Mouse (Mus musculus) heart, adult 2 months (tissue): ENCODE results near the gene Uqcr10. TPM values are rescaled to one million over a fixed set of nuclear protein-coding genes. Genes with fewer than 3 reads are reported as not detected.

Experiments
- DNase-seq, 2 experiments: peaks; one replicate each; pipeline ENCODE4 v3.0.0; 2021
- H3K27ac ChIP-seq: fragments of 200-600 bp; 2 replicates; pipeline ENCODE4 v1.8.1; 2022
- H3K27me3 ChIP-seq: fragments of 200-500 bp; 2 replicates; pipeline ENCODE4 v1.6.1; 2012; ENCODE audit warnings: mild to moderate bottlenecking, low read length, inconsistent platforms, mixed read lengths; ENCODE audit not compliant: control insufficient read depth, insufficient read depth
- H3K36me3 ChIP-seq: fragments of 200-500 bp; 2 replicates; pipeline ENCODE4 v1.6.1; 2012; ENCODE audit warnings: low read length, inconsistent platforms; ENCODE audit not compliant: control insufficient read depth, insufficient read depth
- H3K4me1 ChIP-seq: fragments of 200-500 bp; 2 replicates; pipeline ENCODE4 v1.6.1; 2011; ENCODE audit warnings: low read length; ENCODE audit not compliant: control insufficient read depth, insufficient read depth
- H3K4me3 ChIP-seq: fragments of 200-600 bp; 2 replicates; pipeline ENCODE4 v1.8.1; 2022
- H3K79me2 ChIP-seq: fragments of 200-500 bp; replicated peaks from 2 replicates; pipeline ENCODE4 v1.6.1; 2012; ENCODE audit warnings: mild to moderate bottlenecking, inconsistent platforms, low read length, moderate library complexity, mixed read lengths; ENCODE audit not compliant: control insufficient read depth, insufficient read depth
- H3K9ac ChIP-seq: fragments of 200-500 bp; 2 replicates; pipeline ENCODE4 v1.6.1; 2012; ENCODE audit warnings: low read depth, mild to moderate bottlenecking, control low read depth, inconsistent platforms, low read length, mixed read lengths
- CTCF ChIP-seq: fragments of 200-600 bp; IDR thresholded peaks from 2 replicates; pipeline ENCODE4 v1.8.1; 2022; ENCODE audit warnings: antibody characterized with exemption, mild to moderate bottlenecking, moderate library complexity
- EP300 ChIP-seq: fragments of 200-500 bp; IDR thresholded peaks from 2 replicates; pipeline ENCODE4 v1.6.1; 2011; ENCODE audit warnings: low read depth, low read length, control low read depth; ENCODE audit not compliant: insufficient read depth
- POLR2A ChIP-seq: fragments of 200-500 bp; IDR thresholded peaks from 2 replicates; pipeline ENCODE4 v1.6.1; 2011; ENCODE audit warnings: mild to moderate bottlenecking, low read depth, low read length, control low read depth; ENCODE audit not compliant: insufficient read depth
- WGBS: fragments of 180-500 bp; shearing (Covaris S2); methylation state at CpG from one replicate; pipeline ENCODE4 v1.1.7; 2018; 5-methylcytosine and 5-hydroxymethylcytosine counted together
- intact Hi-C: fragments of 180-260 bp; cut with DNase I; formaldehyde crosslinking; loops from one replicate; pipeline ENCODE4 v1.15.1; 2025
- long read RNA-seq: library from polyadenylated mRNA; stranded (forward); transcript quantifications from one replicate; pipeline ENCODE4 v2.0.0, GENCODE M21; 2021
- polyA plus RNA-seq: library from polyadenylated mRNA; depleted of rRNA; stranded (reverse); fragments of >200 nt; gene quantifications from 2 replicates; pipeline ENCODE4 v1.2.3, GENCODE M21; 2012; rRNA removed
- total RNA-seq, 2 experiments: library from RNA; stranded (reverse); gene quantifications; 2 replicates each; pipeline ENCODE4 v1.2.3; 2021

Uqcr10 gene
- total RNA-seq, result 1,000 to 10,000 TPM; 1,404 to 1,617 TPM
- polyA plus RNA-seq, result 2,007 and 2,149 TPM in 2 replicates
- long read RNA-seq, transcript Uqcr10-201 (2 exons, 434 nt), result major isoform, 710 of 747 reads
- long read RNA-seq, transcript Uqcr10-203 (3 exons, 510 nt), result minor isoform, 8 of 747 reads
- long read RNA-seq, partial matches to known transcripts, result 15 of 747 reads
- long read RNA-seq, other reads (novel, unspliced or antisense), result 10 of 747 reads

DNA sequence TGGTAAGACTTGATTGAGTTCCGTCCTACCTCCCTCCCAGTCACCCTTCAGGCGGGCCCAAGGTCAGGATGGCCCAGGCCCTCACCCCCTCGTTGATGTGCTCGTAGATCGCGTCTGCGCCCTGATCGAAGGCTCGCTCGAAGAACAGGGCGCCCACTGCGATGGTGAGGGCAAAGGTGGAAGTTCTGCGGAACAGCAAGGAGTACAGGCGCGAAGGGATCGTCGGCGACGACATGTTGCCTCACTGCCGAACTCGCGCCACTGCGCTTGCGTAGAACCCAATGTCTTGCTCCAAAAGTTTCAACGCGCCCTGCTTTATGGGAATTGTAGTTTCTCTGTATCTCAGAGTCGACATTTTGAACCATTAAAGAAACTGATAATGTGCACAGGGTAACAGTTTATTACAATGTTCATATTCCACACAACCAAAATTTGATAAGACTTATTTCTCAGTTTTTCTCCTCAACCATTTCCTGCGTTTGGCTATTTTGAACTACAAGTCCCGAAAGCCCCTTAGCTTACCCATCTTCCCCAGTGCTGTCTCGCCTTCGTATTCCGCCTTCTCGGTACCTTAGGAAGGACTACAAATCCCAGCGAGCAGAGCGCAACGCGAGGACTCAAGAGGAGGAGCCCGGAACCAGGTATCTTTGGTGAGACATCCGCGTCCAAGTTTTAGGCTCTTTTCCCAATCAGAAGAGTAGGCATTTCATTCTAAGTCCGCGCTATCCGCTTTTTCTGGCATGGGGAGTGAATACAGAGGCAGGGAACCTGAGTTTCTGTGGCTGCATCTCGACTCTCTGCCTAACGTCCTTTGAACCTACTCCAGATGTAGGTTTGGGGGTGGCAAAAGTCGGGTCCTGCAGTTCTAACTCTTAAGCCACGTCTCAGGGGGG lies at the start of gene Uqcr10, which contains the start of gene Zmat5:
Uqcr10 (minus strand) TSS at position 271 of the 893 bp plus-strand sequence.
Zmat5 (plus strand) TSS at position 607 of the 893 bp plus-strand sequence.
- WGBS, result under 1% methylated on average over 47 of the region's 47 CpGs
- DNase-seq, result peak; percentile 92 to 93
- intact Hi-C loops, result loop anchor here (5.0 kb wide), 2 partner anchors 112 to 197 kb away; partner anchors contain the start of gene Mtmr3
- Histone ChIP-seq H3K4me3 (peak within 1 kb of the TSS; percentile 86), H3K4me1 (no peaks in the 10 kb centered on the region; the same call in 1 of the 2 replicates), H3K36me3 (peaks cover 5% of the 10 kb centered on the region), H3K27ac (peak within 1 kb of the TSS; percentile 96), H3K79me2 (no peaks in the 10 kb centered on the region; the same call in 1 of the 2 replicates), H3K9ac (peak within 1 kb of the TSS; percentile 87), H3K27me3 (no peaks in the 10 kb centered on the region)
- TF ChIP-seq EP300 (peak; percentile 51), POLR2A (peak; percentile 99), CTCF (no peak)

DNA sequence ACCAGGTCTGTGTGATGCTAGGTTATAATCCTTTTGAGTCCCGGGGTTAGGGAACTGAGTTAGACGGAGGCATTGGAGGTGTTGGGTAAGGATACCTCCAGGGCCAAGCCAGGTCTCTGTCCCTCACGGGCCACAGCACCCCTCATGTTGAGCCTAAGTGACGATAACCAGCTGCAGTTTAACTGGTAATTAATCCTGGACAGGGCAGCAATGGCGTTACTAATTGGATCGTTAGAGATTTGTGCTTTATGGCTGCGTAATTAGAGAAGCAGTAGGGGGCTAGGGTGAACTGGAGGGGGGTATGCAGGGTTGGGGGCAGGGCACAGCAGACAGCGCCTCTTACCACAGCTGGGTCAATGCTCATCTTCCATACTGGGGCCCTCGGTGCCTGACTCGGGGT lies 48.7 kb upstream of the Uqcr10 start:
- no peak for DNase-seq
- WGBS, result 52% methylated on average over 10 of the region's 10 CpGs
- H3K27ac ChIP-seq, result no peak overlapping the region
- H3K9ac ChIP-seq, result no peak overlapping the region
- TF ChIP-seq POLR2A (no peak), CTCF (no peak), EP300 (no peak)
- H3K36me3 ChIP-seq, result no peaks in the 10 kb centered on the region
- no peaks in the 10 kb centered on the region for H3K79me2 ChIP-seq
- H3K4me1 ChIP-seq, result no peaks in the 10 kb centered on the region
- intact Hi-C loops, result no loop called here
- peaks cover 6% of the 10 kb centered on the region; the same call in 1 of the 2 replicates for H3K27me3 ChIP-seq
- no peak overlapping the region for H3K4me3 ChIP-seq

DNA sequence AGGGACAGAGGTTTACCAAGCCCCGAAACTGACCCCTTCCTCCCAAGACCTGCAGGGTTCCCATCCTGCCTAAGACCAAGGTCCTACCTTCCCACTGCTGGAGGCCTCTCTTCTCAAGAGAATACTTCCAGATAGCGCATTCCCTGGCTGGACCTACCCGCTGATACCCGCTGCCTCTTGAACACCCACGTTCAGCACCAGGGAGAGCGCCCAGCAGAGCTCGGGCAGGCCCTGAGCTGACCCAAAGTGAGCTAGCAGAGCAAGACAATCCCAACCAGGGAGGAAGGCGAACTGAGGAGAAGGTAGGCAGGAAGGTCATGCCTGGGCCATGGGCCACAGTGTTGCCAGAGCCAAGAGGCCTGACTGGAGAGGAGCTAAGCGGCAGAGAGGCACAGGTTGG lies 46.1 kb upstream of the Uqcr10 start:
- Histone ChIP-seq H3K79me2 (no peaks in the 10 kb centered on the region), H3K36me3 (no peaks in the 10 kb centered on the region), H3K4me3 (no peak overlapping the region), H3K9ac (no peak overlapping the region), H3K27me3 (peaks cover 17% of the 10 kb centered on the region), H3K4me1 (no peaks in the 10 kb centered on the region), H3K27ac (no peak overlapping the region)
- WGBS, result 5% methylated on average over 9 of the region's 9 CpGs
- intact Hi-C loops, result no loop called here
- no peak for TF ChIP-seq POLR2A
- TF ChIP-seq EP300, result no peak
- TF ChIP-seq CTCF, result no peak
- peak; percentile 37 to 62 for DNase-seq

DNA sequence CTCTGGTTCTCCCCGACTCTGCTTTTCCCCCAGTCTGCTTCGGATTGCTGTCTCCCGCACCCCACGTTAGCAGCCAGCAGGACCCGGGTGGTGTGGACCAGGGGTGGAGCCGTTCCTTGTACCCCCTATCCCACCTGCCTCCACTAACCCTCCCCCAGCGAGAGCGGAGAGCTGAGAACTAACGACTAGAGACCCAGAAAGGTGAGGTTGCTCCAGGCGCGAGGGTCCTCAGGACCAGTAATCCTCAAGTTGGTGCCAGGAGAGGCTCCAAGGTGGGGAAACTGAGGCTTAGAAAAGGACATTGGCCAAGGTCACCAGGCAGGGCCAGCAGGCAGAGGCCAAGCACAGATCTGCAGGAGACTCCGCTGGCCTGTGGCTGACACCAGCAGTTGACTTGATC lies 43.1 kb upstream of the Uqcr10 start:
- WGBS, result 2% methylated on average over 12 of the region's 12 CpGs
- H3K4me3 ChIP-seq, result no peak overlapping the region
- no peak for TF ChIP-seq POLR2A
- TF ChIP-seq CTCF, result no peak
- TF ChIP-seq EP300, result no peak
- no peaks in the 10 kb centered on the region for H3K79me2 ChIP-seq
- no peak overlapping the region for H3K9ac ChIP-seq
- no peaks in the 10 kb centered on the region for H3K36me3 ChIP-seq
- DNase-seq, result no peak
- intact Hi-C loops, result no loop called here
- peaks cover 22% of the 10 kb centered on the region for H3K27me3 ChIP-seq
- H3K27ac ChIP-seq, result no peak overlapping the region
- no peaks in the 10 kb centered on the region for H3K4me1 ChIP-seq

DNA sequence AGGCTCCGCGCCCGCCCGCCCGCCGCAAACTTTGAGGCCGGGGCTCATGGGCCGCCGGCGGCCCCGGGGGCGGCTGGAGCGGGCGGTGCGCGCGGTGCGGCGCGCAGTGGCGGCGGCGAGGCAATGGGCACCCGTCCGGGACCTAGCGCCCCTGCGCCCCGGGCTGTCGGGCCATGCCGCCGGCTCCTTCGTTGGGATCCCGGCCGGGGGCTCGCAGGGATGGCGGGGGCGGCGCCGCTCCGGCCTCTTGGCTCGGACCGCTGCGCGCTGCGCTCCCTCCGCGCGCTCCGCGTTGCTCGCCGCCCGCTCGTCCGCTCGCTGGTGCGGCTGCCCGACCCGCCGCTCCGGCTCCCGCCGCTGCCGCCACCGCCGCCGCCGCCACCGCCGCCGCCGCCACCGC lies 42.6 kb upstream of the Uqcr10 start, which contains the start of gene Cabp7:
Cabp7 (minus strand) TSS at position 46 of the 400 bp plus-strand sequence.
- TF ChIP-seq CTCF (no peak), POLR2A (no peak), EP300 (no peak)
- 3% methylated on average over 45 of the region's 73 CpGs for WGBS
- H3K4me1 ChIP-seq, result no peaks in the 10 kb centered on the region
- H3K36me3 ChIP-seq, result no peaks in the 10 kb centered on the region
- H3K9ac ChIP-seq, result no peak within 1 kb of the TSS
- peaks cover 22% of the 10 kb centered on the region for H3K27me3 ChIP-seq
- intact Hi-C loops, result no loop called here
- H3K4me3 ChIP-seq, result no peak within 1 kb of the TSS
- H3K79me2 ChIP-seq, result no peaks in the 10 kb centered on the region
- H3K27ac ChIP-seq, result no peak within 1 kb of the TSS
- DNase-seq, result no peak

DNA sequence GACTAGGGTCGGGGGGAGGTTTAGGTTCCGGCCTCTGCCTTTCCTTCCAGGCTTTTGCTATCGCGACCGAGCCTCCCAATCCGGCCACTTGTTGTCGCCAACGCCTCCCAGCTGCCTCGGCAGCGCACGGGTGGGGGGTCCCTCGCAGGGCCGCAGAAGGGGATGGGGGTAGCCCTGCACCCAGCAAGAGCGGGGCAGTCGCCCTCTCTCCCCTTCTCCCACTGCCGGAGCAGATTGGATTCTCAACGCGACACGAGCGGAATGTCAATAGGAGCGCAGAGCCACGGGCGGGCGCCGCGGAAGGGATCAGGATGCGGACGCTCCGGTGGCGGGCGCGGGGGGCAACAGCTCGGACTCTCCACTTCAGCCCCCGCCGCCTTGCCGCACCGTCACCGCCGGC lies 41.8 kb upstream of the Uqcr10 start:
- Histone ChIP-seq H3K36me3 (no peaks in the 10 kb centered on the region), H3K9ac (no peak overlapping the region), H3K4me3 (no peak overlapping the region), H3K27me3 (peaks cover 22% of the 10 kb centered on the region), H3K79me2 (no peaks in the 10 kb centered on the region), H3K4me1 (no peaks in the 10 kb centered on the region), H3K27ac (no peak overlapping the region)
- no peak for DNase-seq
- TF ChIP-seq CTCF (no peak), EP300 (no peak), POLR2A (no peak)
- WGBS, result 1% methylated on average over 36 of the region's 39 CpGs
- intact Hi-C loops, result no loop called here
